Mouse (Mus musculus): ENCODE measurements around the gene 2610507B11Rik. TPM values are rescaled to one million over a fixed set of nuclear protein-coding genes. Genes with fewer than 3 reads are reported as not detected.

The 2610507B11Rik gene
- 63.3 and 68.8 TPM in 2 replicates for polyA plus RNA-seq (2015; fragmentation: Nextera tagmentation; extraction: Ambion mirVana)

- ATAC-seq (ENCODE audit: insufficient number of reproducible peaks, low FRiP score, low TSS enrichment, low read depth), result peak; percentile 96
- H3K36me3 ChIP-seq, result peaks cover 30% of the 10 kb centered on the region
- H3K9ac ChIP-seq, result peak within 1 kb of the TSS; percentile 82
- H3K9me3 ChIP-seq, result no peaks in the 10 kb centered on the region
- H3K4me1 ChIP-seq, result peaks cover 14% of the 10 kb centered on the region
- H3K4me3 ChIP-seq, result peak within 1 kb of the TSS; percentile 91
- peak within 1 kb of the TSS; percentile 65 for H3K4me2 ChIP-seq
- H3K27me3 ChIP-seq, result peaks cover 7% of the 10 kb centered on the region; the same call in 1 of the 2 replicates
- WGBS, result under 1% methylated on average over 104 of the region's 115 CpGs
- H3K27ac ChIP-seq, result peak within 1 kb of the TSS; percentile 85
Measured at GRCm38 (mm10) chr11:78261380-78262352, at the start of gene 2610507B11Rik. Gene 2610507B11Rik (plus strand): TSS chr11:78261752.

- Histone ChIP-seq H3K36me3 (peaks cover 93% of the 10 kb centered on the region), H3K4me2 (no peak overlapping the region), H3K27ac (no peak overlapping the region), H3K4me1 (no peaks in the 10 kb centered on the region), H3K9ac (no peak overlapping the region), H3K4me3 (no peak overlapping the region), H3K9me3 (no peaks in the 10 kb centered on the region), H3K27me3 (no peaks in the 10 kb centered on the region)
- WGBS, result 89% methylated on average over 14 of the region's 14 CpGs
- no peak for ATAC-seq (ENCODE audit: insufficient number of reproducible peaks, low FRiP score, low TSS enrichment, low read depth)
Measured at GRCm38 (mm10) chr11:78213086-78213817, 48.3 kb upstream of the 2610507B11Rik start.

GRCm38 (mm10) chr11:78215709-78216317 is 45.7 kb upstream of the 2610507B11Rik start:
- Histone ChIP-seq H3K4me2 (no peak overlapping the region), H3K9me3 (no peaks in the 10 kb centered on the region), H3K27ac (no peak overlapping the region), H3K4me1 (no peaks in the 10 kb centered on the region), H3K9ac (no peak overlapping the region), H3K4me3 (no peak overlapping the region), H3K27me3 (no peaks in the 10 kb centered on the region), H3K36me3 (peaks cover 90% of the 10 kb centered on the region)
- no peak for ATAC-seq (ENCODE audit: insufficient number of reproducible peaks, low FRiP score, low TSS enrichment, low read depth)
- WGBS, result 86% methylated on average over 11 of the region's 11 CpGs

- Histone ChIP-seq H3K4me2 (no peak overlapping the region), H3K36me3 (peaks cover 95% of the 10 kb centered on the region), H3K9me3 (no peaks in the 10 kb centered on the region), H3K4me3 (no peak overlapping the region), H3K4me1 (no peaks in the 10 kb centered on the region), H3K27ac (no peak overlapping the region), H3K27me3 (no peaks in the 10 kb centered on the region), H3K9ac (no peak overlapping the region)
- ATAC-seq (ENCODE audit: insufficient number of reproducible peaks, low FRiP score, low TSS enrichment, low read depth), result no peak
- WGBS, result 87% methylated on average over 4 of the region's 4 CpGs
Measured at GRCm38 (mm10) chr11:78223586-78223985, 38.0 kb upstream of the 2610507B11Rik start.

GRCm38 (mm10) chr11:78231518-78231917 is 30.0 kb upstream of the 2610507B11Rik start:
- 91% methylated on average over 6 of the region's 6 CpGs for WGBS
- H3K4me3 ChIP-seq, result no peak overlapping the region
- no peak overlapping the region for H3K27ac ChIP-seq
- H3K27me3 ChIP-seq, result no peaks in the 10 kb centered on the region
- no peak overlapping the region for H3K9ac ChIP-seq
- H3K4me1 ChIP-seq, result no peaks in the 10 kb centered on the region
- no peaks in the 10 kb centered on the region for H3K9me3 ChIP-seq
- peaks cover 93% of the 10 kb centered on the region for H3K36me3 ChIP-seq
- no peak overlapping the region for H3K4me2 ChIP-seq
- ATAC-seq (ENCODE audit: insufficient number of reproducible peaks, low FRiP score, low TSS enrichment, low read depth), result no peak

- ATAC-seq (ENCODE audit: insufficient number of reproducible peaks, low FRiP score, low TSS enrichment, low read depth), result no peak
- WGBS, result 81% methylated on average over 9 of the region's 9 CpGs
- H3K27me3 ChIP-seq, result no peaks in the 10 kb centered on the region
Measured at GRCm38 (mm10) chr11:78240193-78240857, 21.2 kb upstream of the 2610507B11Rik start.

GRCm38 (mm10) chr11:78245261-78245626 is 16.3 kb upstream of the 2610507B11Rik start:
- Histone ChIP-seq H3K9ac (peak overlapping the region; percentile 86), H3K27me3 (no peaks in the 10 kb centered on the region), H3K4me1 (peaks cover 26% of the 10 kb centered on the region), H3K36me3 (peaks cover 10% of the 10 kb centered on the region), H3K4me3 (peak overlapping the region; percentile 93), H3K9me3 (no peaks in the 10 kb centered on the region), H3K4me2 (peak overlapping the region; percentile 61), H3K27ac (peak overlapping the region; percentile 97)
- no peak for ATAC-seq (ENCODE audit: insufficient number of reproducible peaks, low FRiP score, low TSS enrichment, low read depth)
- WGBS, result under 1% methylated on average over 19 of the region's 19 CpGs

More at GRCm38 (mm10) chr11:78240193-78240857, 21.2 kb upstream of the 2610507B11Rik start:
- H3K4me2 ChIP-seq, result no peak overlapping the region
- no peak overlapping the region for H3K27ac ChIP-seq
- no peak overlapping the region for H3K9ac ChIP-seq
- no peaks in the 10 kb centered on the region for H3K9me3 ChIP-seq
- H3K36me3 ChIP-seq, result peaks cover 36% of the 10 kb centered on the region
- peaks cover 8% of the 10 kb centered on the region; the same call in 1 of the 2 replicates for H3K4me1 ChIP-seq
- no peak overlapping the region for H3K4me3 ChIP-seq

GRCm38 (mm10) chr11:78245627-78246317 is 15.8 kb upstream of the 2610507B11Rik start, which contains the start of the genes Sdf2 and Supt6:
Gene Sdf2 (plus strand): TSS chr11:78245746.
Gene Supt6 (minus strand): TSS chr11:78245987.
- Histone ChIP-seq H3K27ac (peak within 1 kb of the TSS; percentile 97), H3K4me2 (peak within 1 kb of the TSS; percentile 61), H3K4me3 (peak within 1 kb of the TSS; percentile 93), H3K4me1 (peaks cover 26% of the 10 kb centered on the region), H3K36me3 (peaks cover 9% of the 10 kb centered on the region; the same call in 1 of the 2 replicates), H3K27me3 (no peaks in the 10 kb centered on the region), H3K9ac (peak within 1 kb of the TSS; percentile 86), H3K9me3 (no peaks in the 10 kb centered on the region)
- under 1% methylated on average over 50 of the region's 50 CpGs for WGBS
- peak; percentile 87 for ATAC-seq (ENCODE audit: insufficient number of reproducible peaks, low FRiP score, low TSS enrichment, low read depth)

GRCm38 (mm10) chr11:78246318-78247011 is 15.1 kb upstream of the 2610507B11Rik start:
- WGBS, result 33% methylated on average over 7 of the region's 7 CpGs
- peak overlapping the region; percentile 97; the same call in 1 of the 2 replicates for H3K27ac ChIP-seq

GRCm38 (mm10) chr11:78247012-78247348 is 14.6 kb upstream of the 2610507B11Rik start:
- peak overlapping the region; percentile 93 for H3K4me3 ChIP-seq
- peaks cover 16% of the 10 kb centered on the region for H3K36me3 ChIP-seq
- WGBS, result 39% methylated on average over 3 of the region's 3 CpGs

More at GRCm38 (mm10) chr11:78246318-78247011, 15.1 kb upstream of the 2610507B11Rik start:
- Histone ChIP-seq H3K36me3 (peaks cover 14% of the 10 kb centered on the region), H3K27me3 (no peaks in the 10 kb centered on the region), H3K4me3 (peak overlapping the region; percentile 93), H3K4me1 (peaks cover 26% of the 10 kb centered on the region), H3K9me3 (no peaks in the 10 kb centered on the region), H3K9ac (peak overlapping the region; percentile 86), H3K4me2 (peak overlapping the region; percentile 61)
- no peak for ATAC-seq (ENCODE audit: insufficient number of reproducible peaks, low FRiP score, low TSS enrichment, low read depth)

More at GRCm38 (mm10) chr11:78247012-78247348, 14.6 kb upstream of the 2610507B11Rik start:
- no peak for ATAC-seq (ENCODE audit: insufficient number of reproducible peaks, low FRiP score, low TSS enrichment, low read depth)
- H3K4me1 ChIP-seq, result peaks cover 26% of the 10 kb centered on the region
- peak overlapping the region; percentile 61 for H3K4me2 ChIP-seq
- no peak overlapping the region for H3K27ac ChIP-seq
- no peaks in the 10 kb centered on the region for H3K9me3 ChIP-seq
- no peaks in the 10 kb centered on the region for H3K27me3 ChIP-seq
- no peak overlapping the region for H3K9ac ChIP-seq
